Mouse (Mus musculus) erythroblast, embryonic 14.5 days (primary cell): Measurements from ENCODE around the gene Dnajc15.

Source experiments
- GATA1 ChIP-seq: IDR thresholded peaks from 2 replicates; pipeline ENCODE4 v1.6.1; 2012; ENCODE audit warnings: low read length, inconsistent platforms, mixed read lengths
- TAL1 ChIP-seq: IDR thresholded peaks from 3 replicates; pipeline ENCODE4 v1.6.1; 2012; ENCODE audit warnings: low read length, inconsistent platforms, mixed read lengths

- TF ChIP-seq TAL1 (no peak), GATA1 (no peak)
Measured at GRCm38 (mm10) chr14:77783217-77783616, 91.7 kb downstream of the Dnajc15 start.
